Mouse (Mus musculus) embryonic facial prominence, embryonic 14.5 days (tissue): ENCODE measurements around the gene Ddx21. TPM values are rescaled to one million over a fixed set of nuclear protein-coding genes. Genes with fewer than 3 reads are reported as not detected.

Source experiments
- ATAC-seq: fragments of 200-750 bp; cut with Nextera tagmentation; 2 replicates; pipeline ENCODE4 v1.8.0; 2017; ENCODE audit warnings: low read depth, moderate number of reproducible peaks, moderate TSS enrichment
- DNase-seq: peaks from one replicate; pipeline ENCODE4 v3.0.0-alpha.2; 2015; ENCODE audit warnings: low spot score
- H3K27ac ChIP-seq: fragments of 300-500 bp; sonication (generic); replicated peaks from 2 replicates; pipeline ENCODE4 v1.5.1; 2014; ENCODE audit warnings: low read depth, mild to moderate bottlenecking, low read length, moderate library complexity
- H3K27me3 ChIP-seq: fragments of 300-500 bp; sonication (generic); replicated peaks from 2 replicates; pipeline ENCODE4 v1.6.1; 2014; ENCODE audit warnings: low read length; ENCODE audit not compliant: control insufficient read depth, insufficient read depth
- H3K36me3 ChIP-seq: fragments of 300-500 bp; sonication (generic); 2 replicates; pipeline ENCODE4 v1.6.1; 2014; ENCODE audit warnings: low read length, mixed read lengths; ENCODE audit not compliant: control insufficient read depth, insufficient read depth
- H3K4me1 ChIP-seq: fragments of 300-500 bp; sonication (generic); 2 replicates; pipeline ENCODE4 v1.6.1; 2014; ENCODE audit warnings: antibody characterized with exemption, low read length; ENCODE audit not compliant: control insufficient read depth, insufficient read depth
- H3K4me2 ChIP-seq: fragments of 300-500 bp; sonication (generic); 2 replicates; pipeline ENCODE4 v1.6.1; 2014; ENCODE audit warnings: low read depth, mild to moderate bottlenecking, low read length, moderate library complexity, mixed read lengths
- H3K4me3 ChIP-seq: fragments of 300-500 bp; sonication (generic); 2 replicates; pipeline ENCODE4 v1.5.1; 2014; ENCODE audit warnings: low read depth, mild to moderate bottlenecking, low read length
- H3K9ac ChIP-seq: fragments of 300-500 bp; sonication (generic); 2 replicates; pipeline ENCODE4 v1.6.1; 2014; ENCODE audit warnings: low read depth, mild to moderate bottlenecking, low read length, moderate library complexity, mixed read lengths
- H3K9me3 ChIP-seq: fragments of 300-500 bp; sonication (generic); 2 replicates; pipeline ENCODE4 v1.6.1; 2016; ENCODE audit warnings: low read length; ENCODE audit not compliant: control insufficient read depth
- WGBS: fragments of 180-500 bp; shearing (Covaris S2); extraction: QIAGEN DNeasy Blood & Tissue Kit; methylation state at CpG from one replicate; pipeline ENCODE4 v1.1.7; 2014; 5-methylcytosine and 5-hydroxymethylcytosine counted together
- polyA plus RNA-seq: library from polyadenylated mRNA; unstranded; fragments of >200 nt; fragmentation: Nextera tagmentation; extraction: Ambion mirVana; gene quantifications from 2 replicates; pipeline ENCODE4 v1.2.1, GENCODE M21; 2014

Gene Ddx21
- 25.8 and 27.2 TPM in 2 replicates for polyA plus RNA-seq

GRCm38 (mm10) chr10:62602177-62603040, at the start of gene Ddx21:
Gene Ddx21 (minus strand): TSS chr10:62602281.
- WGBS: 5% methylated on average over 52 of the region's 53 CpGs
- Histone ChIP-seq H3K27me3 (no peaks in the 10 kb centered on the region), H3K27ac (peak within 1 kb of the TSS; percentile 74), H3K36me3 (peaks cover 15% of the 10 kb centered on the region), H3K9ac (peak within 1 kb of the TSS; percentile 82), H3K4me2 (peak within 1 kb of the TSS; percentile 97), H3K4me1 (peaks cover 4% of the 10 kb centered on the region; the same call in 1 of the 2 replicates), H3K9me3 (no peaks in the 10 kb centered on the region), H3K4me3 (peak within 1 kb of the TSS; percentile 96)
- ATAC-seq (peak; percentile 98), DNase-seq (peak; percentile 96)

GRCm38 (mm10) chr10:62650881-62651810, 49.1 kb upstream of the Ddx21 start, which contains the start of gene Ddx50:
Gene Ddx50 (minus strand): TSS chr10:62651218.
- Histone ChIP-seq H3K4me1 (peaks cover 11% of the 10 kb centered on the region), H3K9me3 (no peaks in the 10 kb centered on the region), H3K27ac (peak within 1 kb of the TSS; percentile 97), H3K4me2 (peak within 1 kb of the TSS; percentile 78), H3K27me3 (no peaks in the 10 kb centered on the region), H3K4me3 (peak within 1 kb of the TSS; percentile 97), H3K36me3 (peaks cover 18% of the 10 kb centered on the region), H3K9ac (peak within 1 kb of the TSS; percentile 92)
- WGBS: 0% methylated on average over 50 of the region's 89 CpGs
- peak; percentile 100 for ATAC-seq
- DNase-seq: peak; percentile 100

GRCm38 (mm10) chr10:62650358-62650782, 48.3 kb upstream of the Ddx21 start:
- Histone ChIP-seq H3K9me3 (no peaks in the 10 kb centered on the region), H3K4me1 (peaks cover 11% of the 10 kb centered on the region), H3K27me3 (no peaks in the 10 kb centered on the region), H3K36me3 (peaks cover 25% of the 10 kb centered on the region), H3K27ac (peak overlapping the region; percentile 97), H3K9ac (peak overlapping the region; percentile 92), H3K4me2 (peak overlapping the region; percentile 78), H3K4me3 (peak overlapping the region; percentile 97)
- ATAC-seq: no peak
- WGBS: 2% methylated on average over 17 of the region's 17 CpGs
- peak; percentile 23 for DNase-seq

GRCm38 (mm10) chr10:62604161-62604560, 2.1 kb upstream of the Ddx21 start:
- no peaks in the 10 kb centered on the region for H3K9me3 ChIP-seq
- 89% methylated on average over 3 of the region's 3 CpGs for WGBS
- DNase-seq: no peak
- no peak overlapping the region for H3K4me2 ChIP-seq
- no peak overlapping the region for H3K9ac ChIP-seq
- no peak overlapping the region for H3K4me3 ChIP-seq
- 0 out of 2 replicates have a peak, but pooled peaks cover 3% of the 10 kb centered on the region for H3K36me3 ChIP-seq
- no peak overlapping the region for H3K27ac ChIP-seq
- no peak for ATAC-seq
- H3K4me1 ChIP-seq: peaks cover 4% of the 10 kb centered on the region; the same call in 1 of the 2 replicates
- no peaks in the 10 kb centered on the region for H3K27me3 ChIP-seq

- Histone ChIP-seq H3K4me1 (peaks cover 4% of the 10 kb centered on the region; the same call in 1 of the 2 replicates), H3K4me3 (no peak overlapping the region), H3K9ac (no peak overlapping the region), H3K4me2 (no peak overlapping the region), H3K27me3 (no peaks in the 10 kb centered on the region), H3K9me3 (no peaks in the 10 kb centered on the region), H3K27ac (no peak overlapping the region), H3K36me3 (peaks cover 5% of the 10 kb centered on the region; the same call in 1 of the 2 replicates)
- ATAC-seq (no peak), DNase-seq (no peak)
- 84% methylated on average over 12 of the region's 12 CpGs for WGBS
Observed at GRCm38 (mm10) chr10:62603233-62604030, 1.4 kb upstream of the Ddx21 start.

GRCm38 (mm10) chr10:62601833-62602176, 276 bp downstream of the Ddx21 start:
- WGBS: 1% methylated on average over 23 of the region's 23 CpGs
- Histone ChIP-seq H3K4me1 (peaks cover 4% of the 10 kb centered on the region; the same call in 1 of the 2 replicates), H3K9ac (peak overlapping the region; percentile 82), H3K4me3 (peak overlapping the region; percentile 96), H3K27ac (peak overlapping the region; percentile 74), H3K36me3 (peaks cover 21% of the 10 kb centered on the region), H3K27me3 (no peaks in the 10 kb centered on the region), H3K4me2 (peak overlapping the region; percentile 97), H3K9me3 (no peaks in the 10 kb centered on the region)
- peak; percentile 76 for ATAC-seq
- DNase-seq: peak; percentile 9

GRCm38 (mm10) chr10:62601053-62601791, 859 bp downstream of the Ddx21 start:
- H3K9me3 ChIP-seq: no peaks in the 10 kb centered on the region
- peak overlapping the region; percentile 74; the same call in 1 of the 2 replicates for H3K27ac ChIP-seq
- H3K9ac ChIP-seq: peak overlapping the region; percentile 82
- DNase-seq (no peak), ATAC-seq (no peak)
- peak overlapping the region; percentile 96 for H3K4me3 ChIP-seq
- H3K4me2 ChIP-seq: peak overlapping the region; percentile 97
- H3K27me3 ChIP-seq: no peaks in the 10 kb centered on the region
- 11% methylated on average over 20 of the region's 20 CpGs for WGBS
- peaks cover 24% of the 10 kb centered on the region for H3K36me3 ChIP-seq
- peaks cover 4% of the 10 kb centered on the region; the same call in 1 of the 2 replicates for H3K4me1 ChIP-seq
